Mouse (Mus musculus) fibroblast of lung, adult 2 months (primary cell): ENCODE results near the gene Carm1.

Experiments used
- DNase-seq: peaks from one replicate; pipeline ENCODE4 v3.0.0-alpha.2; 2011; ENCODE audit warnings: low read depth

Carm1 gene

GRCm38 (mm10) chr9:21615617-21616231 lies 69.0 kb downstream of the Carm1 start, which contains the start of gene Smarca4:
Gene Smarca4, plus strand, starts transcription at chr9:21616169.
- peak; percentile 99 for DNase-seq

- no peak for DNase-seq
Observed at GRCm38 (mm10) chr9:21616232-21616781, 69.6 kb downstream of the Carm1 start.

- no peak for DNase-seq
Observed at GRCm38 (mm10) chr9:21617066-21617465, 70.4 kb downstream of the Carm1 start.

- DNase-seq: no peak
Observed at GRCm38 (mm10) chr9:21620229-21620628, 73.5 kb downstream of the Carm1 start.

GRCm38 (mm10) chr9:21622676-21623075 lies 76.0 kb downstream of the Carm1 start:
- DNase-seq: no peak

GRCm38 (mm10) chr9:21625342-21626339 lies 78.9 kb downstream of the Carm1 start:
- no peak for DNase-seq

GRCm38 (mm10) chr9:21626571-21626970 lies 79.9 kb downstream of the Carm1 start:
- no peak for DNase-seq

- no peak for DNase-seq
Observed at GRCm38 (mm10) chr9:21627145-21627795, 80.6 kb downstream of the Carm1 start.

GRCm38 (mm10) chr9:21630673-21631072 lies 84.0 kb downstream of the Carm1 start:
- DNase-seq: no peak

GRCm38 (mm10) chr9:21633106-21633505 lies 86.4 kb downstream of the Carm1 start:
- DNase-seq: no peak

GRCm38 (mm10) chr9:21635639-21636038 lies 88.9 kb downstream of the Carm1 start:
- no peak for DNase-seq

- DNase-seq: no peak
Observed at GRCm38 (mm10) chr9:21639031-21639430, 92.3 kb downstream of the Carm1 start.
